Mouse (Mus musculus) ovary, adult 18-20 months (tissue): Measurements from ENCODE around the gene Apoa2.
"Not testable (repeated sequence)": the region's sequence is repeated elsewhere in the genome, so short reads cannot be mapped to it uniquely, and the experiment has no call there.

Experiments
- DNase-seq: peaks from one replicate; pipeline ENCODE4 v3.0.0; 2022; ENCODE audit warnings: low spot score, mixed read lengths

The Apoa2 gene

DNA sequence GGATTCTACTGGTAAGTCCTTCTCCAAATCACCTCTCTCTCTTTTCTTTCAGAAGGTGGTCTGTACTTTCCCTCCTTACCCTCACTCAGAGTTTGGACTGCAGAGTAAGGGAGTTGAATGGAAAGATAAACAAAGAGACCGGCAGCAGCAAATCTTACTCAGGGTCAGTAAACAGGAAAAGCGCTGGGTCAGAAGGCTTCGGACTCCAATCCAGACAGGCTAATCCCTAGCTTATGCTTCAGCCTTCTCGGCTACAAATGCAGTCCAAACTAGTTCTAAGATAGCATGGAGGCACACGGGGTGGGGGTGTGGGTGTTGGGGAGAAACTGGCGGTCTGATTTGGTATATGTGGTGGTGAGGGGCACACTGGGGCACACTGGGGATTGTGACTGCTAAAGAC lies 12.6 kb downstream of the Apoa2 start:
- no peak for DNase-seq

DNA sequence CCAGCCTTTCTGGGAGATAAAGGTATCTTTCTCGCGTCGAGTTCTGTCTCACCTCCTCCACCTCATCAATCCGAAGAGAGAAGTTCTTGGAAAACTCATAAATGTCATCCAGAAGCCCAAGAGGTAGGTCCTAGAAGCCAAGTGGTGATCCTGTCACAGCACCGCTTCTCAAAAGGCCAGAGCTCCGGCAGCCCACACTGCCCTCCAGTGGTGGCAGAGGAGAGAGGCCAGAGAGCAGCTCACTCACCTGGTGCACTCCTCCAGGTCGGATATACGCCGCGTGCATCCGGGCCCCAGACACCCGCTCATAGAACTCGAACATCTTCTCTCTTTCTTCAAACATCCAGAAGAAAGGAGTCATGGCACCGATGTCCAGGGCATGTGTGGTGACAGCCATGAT lies 13.6 kb downstream of the Apoa2 start:
- DNase-seq = no peak

DNA sequence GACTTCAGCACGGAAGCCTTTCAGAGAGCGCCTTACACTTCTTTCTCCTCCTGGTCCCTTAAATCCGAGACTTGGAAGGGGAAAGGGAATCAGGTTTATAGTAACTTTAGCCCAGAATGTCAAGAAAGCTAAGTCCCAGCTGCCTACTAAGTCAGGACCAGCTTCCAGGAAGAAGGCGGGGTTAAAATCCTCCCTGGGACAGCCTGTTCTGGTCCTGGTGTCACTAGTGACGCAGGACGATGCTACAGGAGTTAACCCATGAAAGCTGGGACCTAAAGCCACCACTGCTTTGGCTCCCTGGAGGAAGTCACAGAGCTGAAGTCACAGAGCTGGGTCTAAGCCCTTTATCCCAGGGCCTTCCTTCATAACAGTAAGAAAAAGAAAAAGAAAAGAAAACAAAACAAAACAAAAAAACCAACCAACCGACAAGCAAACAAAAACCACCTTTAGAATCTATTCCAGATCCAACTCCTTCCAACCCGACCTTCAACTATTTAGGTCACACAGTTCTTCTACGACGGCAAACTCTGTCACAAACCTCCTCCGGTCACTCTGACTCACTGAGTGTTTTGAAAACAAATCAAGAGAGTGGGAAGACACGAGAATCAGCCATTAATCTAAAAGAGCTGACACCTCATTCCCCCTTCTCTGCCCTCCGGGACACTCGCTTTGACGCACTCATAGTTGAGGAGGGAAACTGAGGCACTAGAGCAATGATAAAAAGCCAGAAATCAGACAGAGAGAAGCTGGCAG lies 15.3 kb downstream of the Apoa2 start:
- no peak for DNase-seq

DNA sequence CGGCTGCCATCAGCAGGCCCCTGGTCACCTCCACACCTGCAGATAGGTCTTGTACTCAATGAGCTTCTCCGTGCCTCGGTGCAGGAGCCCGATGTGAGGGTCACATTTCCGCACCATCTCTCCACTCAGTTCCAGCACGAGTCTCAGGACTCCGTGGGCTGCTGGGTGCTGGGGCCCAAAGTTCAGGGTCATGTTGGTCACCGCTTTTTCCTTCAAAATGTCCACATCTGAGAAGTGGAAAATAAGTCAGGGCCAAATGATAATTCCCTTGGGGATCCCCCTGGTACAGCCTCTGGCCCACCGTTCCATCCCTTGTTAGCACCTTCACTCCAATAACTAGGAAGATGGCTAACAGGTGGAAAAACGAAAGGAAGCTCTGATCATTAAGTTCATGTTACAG lies 16.1 kb downstream of the Apoa2 start:
- DNase-seq = no peak

DNA sequence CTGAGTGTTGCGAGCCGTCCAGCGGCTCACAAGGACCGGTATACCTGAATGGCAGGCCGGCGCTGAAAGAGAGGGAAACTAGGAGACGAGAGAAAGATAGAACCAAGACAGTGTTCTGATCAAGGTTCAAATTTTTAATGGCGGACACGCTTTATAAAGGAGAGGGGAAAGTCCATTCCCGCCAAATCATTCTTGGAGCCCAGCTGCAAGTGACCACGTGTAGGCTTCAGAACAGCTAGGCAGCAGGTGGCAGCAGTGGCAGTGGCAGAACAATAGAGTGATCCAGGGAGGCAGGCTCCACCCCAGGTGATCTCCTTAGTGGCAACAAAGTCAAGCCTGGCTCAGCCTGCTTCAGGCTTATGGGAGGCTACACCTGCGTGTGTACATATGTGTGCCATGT lies 17.1 kb downstream of the Apoa2 start:
- DNase-seq = not testable (repeated sequence)

DNA sequence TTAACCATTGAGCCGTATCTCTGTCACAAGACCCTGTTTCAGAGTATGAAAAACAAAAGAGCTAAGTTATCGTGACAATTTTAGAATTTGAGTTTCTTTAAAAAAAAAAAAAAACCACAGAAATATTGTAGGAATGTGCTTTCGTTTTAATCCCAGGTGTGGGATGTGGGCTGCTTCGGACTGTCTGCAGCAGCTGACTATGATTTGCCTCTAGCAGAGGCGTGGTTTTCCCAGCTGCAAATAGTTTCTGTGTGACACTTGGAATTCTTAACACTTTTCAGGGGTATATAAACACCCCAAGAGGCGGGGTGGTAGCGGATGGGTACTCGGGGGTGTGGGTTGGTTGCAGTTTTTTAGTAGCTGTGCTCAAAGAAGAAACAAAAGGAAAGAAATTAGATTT lies 20.5 kb downstream of the Apoa2 start:
- DNase-seq = no peak

DNA sequence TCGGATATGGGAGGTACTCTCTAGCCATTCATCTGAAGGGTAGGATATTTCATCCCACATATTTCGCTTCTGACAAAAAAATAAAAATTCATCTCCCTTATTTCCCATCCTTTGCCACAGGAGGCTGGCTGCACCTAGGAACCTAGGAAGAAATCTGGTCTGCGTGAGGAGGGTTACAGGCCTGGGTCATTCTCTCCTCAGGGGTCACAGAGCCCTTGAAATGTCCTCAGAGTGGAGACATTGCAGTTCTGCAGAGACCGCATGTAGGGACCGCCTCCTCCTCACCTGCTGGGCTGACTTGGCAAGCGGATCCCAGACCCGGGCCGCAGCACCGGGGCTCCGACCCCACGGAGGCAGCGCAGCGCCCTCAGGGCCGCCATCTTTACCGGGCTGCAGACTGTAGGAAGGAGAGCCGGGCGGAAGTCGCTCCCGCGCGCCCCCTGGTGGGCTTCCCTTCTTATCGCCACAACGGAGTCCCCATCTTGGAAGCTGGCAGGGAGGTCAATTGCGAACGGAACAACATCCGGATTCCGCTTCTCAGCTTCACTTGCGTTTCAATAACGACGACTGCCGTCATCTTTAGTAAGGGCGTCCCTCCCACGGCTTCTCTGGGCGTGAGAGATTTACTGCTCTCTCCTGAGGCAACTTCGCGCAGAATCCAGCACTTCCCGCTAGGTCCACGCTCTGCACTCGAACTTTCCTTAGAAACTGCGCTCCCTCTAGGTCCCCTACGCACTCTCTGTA lies 22.0 kb downstream of the Apoa2 start:
- peak; percentile 96 for DNase-seq

DNA sequence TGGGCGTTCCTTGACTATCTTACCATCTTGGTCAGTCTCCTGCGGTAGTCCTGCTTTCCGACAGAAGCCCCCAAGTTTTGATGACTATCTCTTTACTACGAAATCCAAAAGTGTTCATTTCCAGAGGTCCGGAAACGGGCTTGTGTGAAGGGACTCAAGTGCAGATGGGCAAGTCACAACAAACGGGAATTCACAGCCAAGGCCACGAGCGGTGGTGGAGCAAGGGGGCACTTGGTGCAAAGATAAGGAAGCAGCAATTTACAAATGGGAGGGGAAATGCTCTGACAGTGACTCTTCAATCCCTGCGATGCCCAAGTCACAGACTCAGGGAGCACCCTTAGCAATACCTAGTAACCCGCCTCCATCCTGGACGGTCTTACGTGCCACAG lies 22.6 kb downstream of the Apoa2 start:
- no peak for DNase-seq

DNA sequence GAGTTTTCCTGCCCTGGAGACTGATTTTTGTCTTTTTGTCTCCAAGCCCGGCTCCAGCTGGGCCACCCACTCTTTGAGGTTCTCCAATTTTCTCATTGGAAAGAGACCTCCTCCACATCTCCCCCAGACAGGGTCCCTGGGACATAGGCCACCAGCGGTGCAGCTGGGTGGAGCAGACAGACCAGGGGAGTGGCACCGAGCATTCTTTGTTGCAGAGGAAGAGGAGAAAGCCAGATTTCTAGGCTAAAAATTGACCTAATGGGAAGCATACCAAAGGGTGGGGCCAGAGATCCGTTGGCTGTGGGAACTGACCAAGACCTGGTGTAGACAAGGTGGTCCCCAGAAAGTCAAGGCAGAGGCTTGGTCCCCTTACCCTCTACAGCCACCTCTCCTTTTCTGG lies 23.1 kb downstream of the Apoa2 start:
- no peak for DNase-seq

DNA sequence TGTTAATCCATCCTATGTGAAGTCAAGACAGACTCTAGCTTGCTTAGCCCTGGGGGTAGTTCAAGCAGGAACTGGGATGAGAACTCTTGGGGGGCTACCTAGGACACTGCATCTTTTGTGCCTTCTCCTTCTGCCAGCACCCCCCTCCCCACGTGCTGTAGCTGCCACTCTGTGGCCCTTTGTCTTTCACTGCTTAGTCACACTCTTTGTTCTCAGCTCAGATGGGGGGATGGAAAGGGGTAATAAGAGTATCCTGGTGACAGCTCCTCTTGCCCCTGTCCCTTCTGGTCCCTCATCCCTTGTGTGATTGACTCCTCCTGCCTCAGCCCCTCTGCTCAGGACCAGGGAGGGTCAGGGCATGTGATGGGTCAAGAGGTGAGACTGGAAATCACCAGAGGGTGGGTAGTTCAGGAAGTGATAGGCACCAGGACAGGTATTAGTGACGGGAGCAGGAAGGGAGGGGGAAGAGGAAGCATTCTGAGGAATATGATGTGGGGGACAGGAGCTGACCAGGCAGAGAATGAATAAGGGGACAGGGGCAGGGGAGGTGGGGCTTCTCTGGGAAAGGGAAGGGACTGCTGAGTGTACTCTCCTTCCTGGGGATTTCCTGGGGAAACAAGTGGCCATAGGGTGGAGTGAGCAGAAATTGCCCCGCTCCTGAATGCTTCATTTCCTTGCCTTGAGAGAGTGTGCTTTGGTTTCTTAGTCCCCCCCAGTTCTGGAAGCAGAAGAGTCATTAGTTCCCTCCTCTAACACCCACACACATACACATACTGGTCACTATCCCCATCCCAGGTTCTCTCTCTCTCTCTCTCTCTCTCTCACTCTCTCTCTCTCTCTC lies 23.8 kb downstream of the Apoa2 start:
- no peak for DNase-seq

DNA sequence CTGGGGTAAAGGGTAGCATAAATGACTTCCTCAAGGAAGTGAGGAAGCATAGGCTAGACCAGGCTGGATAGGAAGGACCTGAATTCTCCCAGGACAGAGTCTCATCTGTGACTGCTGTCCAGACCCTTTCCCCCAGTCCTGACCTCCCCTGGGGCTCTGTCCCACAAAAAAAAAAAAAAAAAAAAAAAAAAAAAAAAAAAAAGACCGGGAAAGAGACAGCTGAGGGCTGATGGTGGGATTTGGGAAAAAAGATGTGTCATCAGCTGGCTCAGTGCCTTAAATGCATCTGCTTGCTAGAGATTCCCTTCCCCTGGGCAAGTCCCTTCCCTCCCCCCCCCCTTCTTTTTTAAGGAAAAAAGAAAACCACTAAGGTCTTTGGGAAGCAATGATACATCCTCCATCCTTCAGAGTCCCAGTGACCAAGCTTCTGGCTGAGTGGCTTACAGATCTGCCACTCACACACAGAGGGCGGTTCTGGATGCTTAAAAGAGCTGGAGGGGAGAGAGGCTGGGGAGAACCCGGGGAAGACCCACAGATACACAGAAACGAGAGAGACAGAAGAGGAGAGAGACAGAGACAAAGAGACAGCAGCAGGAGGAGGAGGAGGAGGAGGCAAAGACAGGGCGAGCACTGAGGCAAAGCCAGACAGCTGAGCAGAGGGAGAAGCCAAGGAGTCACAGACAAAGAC lies 25.2 kb downstream of the Apoa2 start, which contains the start of gene Adamts4:
Adamts4 (plus strand) TSS at position 509 of the 688 bp plus-strand sequence.
- DNase-seq = no peak

DNA sequence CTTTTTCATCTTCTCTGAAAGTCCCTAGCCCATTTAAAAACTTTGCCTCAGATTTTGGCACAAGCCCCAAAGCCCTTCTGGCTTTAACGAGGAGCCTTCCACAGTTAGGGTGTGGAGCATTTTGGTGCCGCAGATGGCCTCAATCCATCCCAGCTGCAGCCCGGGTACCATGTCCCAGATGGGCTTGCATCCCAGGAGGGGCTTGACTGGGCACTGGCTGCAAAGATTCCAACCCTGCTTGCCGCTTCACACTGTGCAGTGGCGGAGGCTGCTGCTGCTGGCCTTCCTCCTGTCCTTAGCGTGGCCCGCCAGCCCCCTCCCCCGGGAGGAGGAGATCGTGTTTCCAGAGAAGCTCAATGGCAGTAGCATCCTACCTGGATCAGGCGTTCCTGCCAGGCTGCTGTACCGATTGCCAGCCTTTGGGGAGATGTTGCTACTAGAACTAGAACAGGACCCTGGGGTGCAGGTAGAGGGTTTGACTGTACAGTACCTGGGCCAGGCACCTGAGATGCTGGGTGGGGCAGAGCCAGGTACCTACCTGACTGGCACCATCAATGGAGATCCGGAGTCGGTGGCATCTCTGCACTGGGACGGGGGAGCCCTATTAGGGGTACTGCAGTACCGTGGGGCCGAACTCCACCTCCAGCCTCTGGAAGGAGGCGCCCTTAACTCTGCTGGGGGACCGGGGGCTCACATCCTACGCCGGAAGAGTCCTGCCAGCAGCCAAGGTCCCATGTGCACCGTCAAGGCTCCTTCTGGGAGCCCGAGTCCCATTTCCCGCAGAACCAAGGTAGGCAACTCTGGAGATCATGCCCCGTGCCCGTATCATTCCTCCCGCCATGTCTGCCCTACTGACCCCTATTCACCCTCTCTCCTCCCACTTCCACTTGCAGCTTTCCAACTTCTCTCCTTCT lies 26.1 kb downstream of the Apoa2 start, which contains the start of gene Ndufs2:
Ndufs2 (minus strand) TSS at position 709 of the 914 bp plus-strand sequence.
- no peak for DNase-seq

DNA sequence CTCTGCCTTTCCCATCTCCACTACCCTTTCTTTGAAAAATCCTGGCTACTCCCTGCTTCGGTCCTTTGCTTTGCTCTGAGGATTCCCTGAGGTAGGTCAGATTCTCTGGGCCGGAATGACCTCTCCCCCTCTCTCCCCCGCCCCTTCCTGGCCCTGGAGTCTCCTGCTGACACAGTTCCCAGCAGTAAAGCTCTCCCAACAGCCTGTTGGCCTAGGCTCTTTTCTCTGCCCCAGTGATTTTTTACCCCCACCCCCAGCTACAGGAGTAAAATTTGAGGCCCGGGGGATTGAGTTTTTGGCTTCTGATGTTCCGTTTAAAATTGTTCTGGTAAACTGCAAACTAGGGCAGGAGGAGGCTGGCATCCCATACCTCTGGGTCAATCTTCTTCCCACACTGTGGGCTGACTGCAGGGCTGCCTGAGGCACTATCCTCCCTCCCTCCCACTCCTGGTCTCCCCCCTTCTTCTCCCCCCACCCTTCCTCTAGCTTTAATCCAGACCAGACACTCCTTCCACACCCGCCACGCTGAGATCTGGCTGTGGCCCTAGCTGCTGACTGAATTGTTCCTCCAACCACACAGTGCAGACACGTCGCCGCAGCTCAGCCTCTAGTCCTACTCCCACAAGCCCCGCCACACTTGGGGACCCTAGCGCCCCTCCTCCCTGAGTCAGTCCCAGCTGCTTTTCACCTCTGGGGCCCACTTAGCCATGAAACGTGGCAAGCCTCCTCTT lies 26.9 kb downstream of the Apoa2 start:
- DNase-seq = no peak

DNA sequence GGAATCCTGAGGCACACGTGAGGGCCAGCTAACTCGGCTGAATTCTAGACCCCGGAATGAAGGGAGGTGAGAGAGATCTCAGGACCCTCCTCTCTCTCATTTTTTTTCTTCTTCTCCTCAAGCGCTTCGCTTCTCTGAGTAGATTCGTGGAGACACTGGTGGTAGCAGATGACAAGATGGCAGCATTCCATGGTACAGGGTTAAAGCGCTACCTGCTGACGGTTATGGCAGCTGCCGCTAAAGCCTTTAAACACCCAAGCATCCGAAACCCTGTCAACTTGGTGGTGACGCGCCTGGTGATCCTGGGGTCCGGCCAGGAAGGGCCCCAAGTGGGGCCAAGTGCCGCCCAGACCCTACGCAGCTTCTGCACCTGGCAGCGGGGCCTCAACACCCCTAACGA lies 27.6 kb downstream of the Apoa2 start:
- no peak for DNase-seq

DNA sequence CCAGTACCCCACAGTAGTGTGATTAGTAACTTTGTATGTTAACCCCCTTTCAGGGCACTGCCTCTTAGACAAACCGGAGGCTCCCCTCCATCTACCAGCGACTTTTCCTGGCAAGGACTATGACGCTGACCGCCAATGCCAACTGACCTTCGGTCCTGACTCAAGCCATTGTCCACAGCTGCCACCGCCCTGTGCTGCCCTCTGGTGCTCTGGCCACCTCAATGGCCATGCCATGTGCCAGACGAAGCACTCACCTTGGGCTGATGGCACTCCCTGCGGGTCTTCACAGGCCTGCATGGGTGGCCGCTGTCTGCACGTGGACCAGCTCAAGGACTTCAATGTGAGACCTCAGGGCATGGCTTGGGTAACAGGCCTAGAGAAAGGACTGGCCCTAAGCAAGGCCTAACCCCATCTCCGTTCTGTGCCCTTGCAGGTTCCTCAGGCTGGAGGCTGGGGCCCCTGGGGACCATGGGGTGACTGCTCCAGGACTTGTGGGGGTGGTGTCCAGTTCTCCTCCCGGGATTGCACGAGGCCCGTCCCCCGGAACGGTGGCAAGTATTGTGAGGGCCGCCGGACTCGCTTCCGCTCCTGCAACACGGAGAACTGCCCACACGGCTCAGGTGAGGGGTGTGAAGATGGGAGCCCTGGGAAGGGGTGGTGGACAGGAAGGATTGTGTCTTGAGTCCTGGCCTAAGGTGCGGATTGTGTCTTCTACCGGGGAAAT lies 31.4 kb downstream of the Apoa2 start:
- DNase-seq = no peak

DNA sequence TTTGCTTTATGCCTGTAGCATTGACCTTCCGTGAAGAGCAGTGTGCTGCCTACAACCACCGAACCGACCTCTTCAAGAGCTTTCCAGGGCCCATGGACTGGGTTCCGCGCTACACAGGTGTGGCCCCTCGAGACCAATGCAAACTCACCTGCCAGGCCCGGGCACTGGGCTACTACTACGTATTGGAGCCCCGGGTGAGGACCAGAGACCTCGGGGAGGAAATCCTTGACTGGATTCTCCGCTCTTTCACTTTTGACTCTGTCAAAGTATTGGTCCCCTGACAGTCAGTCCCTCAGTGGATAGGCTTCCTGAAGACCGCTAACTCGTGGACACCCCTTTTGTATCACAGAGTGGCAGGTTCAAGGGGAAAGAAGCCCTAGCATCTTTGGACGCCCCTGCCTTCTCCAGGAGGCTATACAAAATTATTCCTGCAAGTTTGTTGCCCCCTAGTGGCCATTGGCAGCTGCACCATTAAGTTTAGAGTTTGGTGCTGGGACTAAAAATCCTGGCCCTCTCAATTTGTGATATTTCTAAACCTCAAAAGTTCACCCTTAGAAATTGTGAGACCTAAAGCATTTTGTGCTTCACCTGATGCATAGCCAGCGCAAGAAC lies 32.2 kb downstream of the Apoa2 start:
- DNase-seq = no peak

DNA sequence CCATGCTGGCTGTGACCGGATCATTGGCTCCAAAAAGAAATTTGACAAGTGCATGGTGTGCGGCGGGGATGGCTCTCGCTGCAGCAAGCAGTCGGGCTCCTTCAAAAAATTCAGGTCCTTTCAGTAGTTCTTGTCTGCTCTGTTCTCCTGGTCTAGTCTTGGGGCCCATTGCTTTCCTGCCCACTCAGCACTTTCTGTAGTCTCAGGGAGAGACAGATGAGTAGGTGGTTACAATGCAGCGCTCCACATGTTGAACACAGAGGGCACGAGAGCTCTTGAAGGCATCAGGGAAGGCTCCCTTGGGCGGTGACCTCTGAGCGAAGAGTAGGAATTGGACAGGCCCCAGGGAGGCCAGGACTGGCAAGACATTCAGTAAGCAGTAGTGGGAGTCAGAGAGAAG lies 32.9 kb downstream of the Apoa2 start:
- DNase-seq = no peak

DNA sequence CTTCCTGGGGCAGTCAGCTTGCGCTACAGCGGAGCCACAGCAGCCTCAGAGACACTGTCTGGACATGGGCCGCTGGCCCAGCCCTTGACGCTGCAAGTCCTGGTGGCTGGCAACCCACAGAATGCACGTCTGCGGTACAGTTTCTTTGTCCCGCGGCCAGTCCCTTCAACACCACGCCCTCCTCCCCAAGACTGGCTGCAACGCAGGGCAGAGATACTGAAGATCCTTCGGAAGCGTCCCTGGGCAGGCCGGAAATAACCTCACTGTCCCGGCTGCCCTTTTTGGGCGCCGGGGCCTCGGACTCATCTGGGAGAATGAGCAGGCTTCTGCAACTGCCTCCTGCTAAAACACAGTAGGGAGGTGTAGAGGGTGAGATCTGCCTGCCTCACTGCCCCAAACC lies 34.1 kb downstream of the Apoa2 start:
- DNase-seq = no peak

DNA sequence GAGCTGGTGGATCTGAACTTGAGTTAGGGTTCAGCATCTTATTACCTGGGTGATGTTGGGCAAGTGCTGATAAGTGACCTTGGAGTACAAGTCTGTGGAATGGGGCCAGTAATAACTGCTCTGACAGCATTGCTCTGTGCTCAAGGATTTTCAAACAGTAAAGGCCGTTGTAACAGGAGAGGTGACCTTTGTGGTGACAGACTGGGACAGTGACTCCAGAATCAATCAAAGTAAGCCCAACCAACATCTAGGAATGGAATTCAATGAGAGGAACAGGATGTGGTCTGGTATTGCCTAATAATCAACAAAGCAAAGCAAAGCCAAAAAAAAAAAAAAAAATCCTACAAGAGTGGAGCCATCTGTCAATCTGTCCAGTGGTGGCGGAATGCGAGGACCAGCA lies 35.5 kb downstream of the Apoa2 start:
- DNase-seq = no peak
